Mouse (Mus musculus) stomach, embryonic 15.5 days (tissue): ENCODE data around the gene Hrnr. TPM values are rescaled to one million over a fixed set of nuclear protein-coding genes. Genes with fewer than 3 reads are reported as not detected.

ENCODE experiments used
- ATAC-seq: fragments of 200-750 bp; cut with Nextera tagmentation; 2 replicates; pipeline ENCODE4 v1.8.0; 2017; ENCODE audit warnings: low read depth, moderate number of reproducible peaks, moderate TSS enrichment; ENCODE audit not compliant: insufficient read depth, low FRiP score
- H3K27ac ChIP-seq: fragments of 300-500 bp; sonication (generic); 2 replicates; pipeline ENCODE4 v1.5.1; 2015; ENCODE audit warnings: mild to moderate bottlenecking, inconsistent platforms
- H3K27me3 ChIP-seq: fragments of 300-500 bp; sonication (generic); replicated peaks from 2 replicates; pipeline ENCODE4 v1.6.1; 2015; ENCODE audit warnings: inconsistent platforms
- H3K36me3 ChIP-seq: fragments of 300-500 bp; sonication (generic); 2 replicates; pipeline ENCODE4 v1.6.1; 2015; ENCODE audit warnings: inconsistent platforms
- H3K4me1 ChIP-seq: fragments of 300-500 bp; sonication (generic); 2 replicates; pipeline ENCODE4 v1.6.1; 2015; ENCODE audit warnings: inconsistent platforms
- H3K4me2 ChIP-seq: fragments of 300-500 bp; sonication (generic); 2 replicates; pipeline ENCODE4 v1.6.1; 2015; ENCODE audit warnings: mild to moderate bottlenecking, inconsistent platforms
- H3K4me3 ChIP-seq: fragments of 300-500 bp; sonication (generic); replicated peaks from 2 replicates; pipeline ENCODE4 v1.5.1; 2015; ENCODE audit warnings: inconsistent platforms
- H3K9ac ChIP-seq: fragments of 300-500 bp; sonication (generic); 2 replicates; pipeline ENCODE4 v1.6.1; 2015; ENCODE audit warnings: inconsistent platforms
- H3K9me3 ChIP-seq: fragments of 300-500 bp; sonication (generic); 2 replicates; pipeline ENCODE4 v1.6.1; 2016; ENCODE audit warnings: inconsistent platforms
- WGBS: fragments of 180-500 bp; shearing (Covaris S2); methylation state at CpG from one replicate; pipeline ENCODE4 v1.1.7; 2015; 5-methylcytosine and 5-hydroxymethylcytosine counted together
- polyA plus RNA-seq: library from polyadenylated mRNA; unstranded; fragments of >200 nt; fragmentation: Nextera tagmentation; extraction: Ambion mirVana; gene quantifications from 2 replicates; pipeline ENCODE4 v1.2.1, GENCODE M21; 2015

The Hrnr gene
- polyA plus RNA-seq, 1 experiment from 2014 or later: 0.17 TPM

DNA sequence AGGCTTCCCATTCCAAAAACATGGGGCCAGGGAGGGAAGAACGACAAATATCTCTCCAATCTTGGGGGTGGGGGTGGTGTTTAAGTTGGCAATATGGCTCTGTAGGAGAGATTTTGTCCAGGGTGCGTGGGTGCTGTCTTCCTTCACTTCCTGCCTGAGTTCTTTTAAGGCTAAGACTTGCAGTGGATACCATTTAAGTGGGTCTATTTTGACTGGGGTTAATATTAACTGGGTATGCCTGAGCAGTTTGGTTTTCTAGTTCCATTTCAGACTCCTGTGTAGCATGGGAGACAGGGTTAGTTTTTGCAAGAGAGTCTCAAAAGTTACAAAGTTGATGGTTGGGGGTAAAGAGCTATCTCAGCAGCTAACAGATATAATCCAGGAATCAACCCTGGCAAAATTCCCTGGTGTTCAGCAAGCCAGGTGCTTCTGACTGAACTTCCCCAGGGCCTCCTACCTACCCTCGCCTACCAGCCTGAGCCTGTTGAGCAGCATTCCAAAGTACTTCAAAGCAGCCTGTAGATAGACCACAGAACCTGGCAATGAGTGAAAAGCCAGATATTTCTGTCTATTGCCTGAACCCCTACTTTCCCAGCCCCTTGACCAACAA, 47.5 kb downstream of the Hrnr start:
- 40% methylated on average over 3 of the region's 3 CpGs for WGBS
- H3K27ac ChIP-seq: peak overlapping the region; percentile 78
- no peaks in the 10 kb centered on the region for H3K9me3 ChIP-seq
- no peaks in the 10 kb centered on the region for H3K4me1 ChIP-seq
- H3K36me3 ChIP-seq: no peaks in the 10 kb centered on the region
- H3K9ac ChIP-seq: no peak overlapping the region
- H3K27me3 ChIP-seq: no peaks in the 10 kb centered on the region
- ATAC-seq: peak; percentile 86; the same call in 1 of the 2 replicates
- no peak overlapping the region for H3K4me2 ChIP-seq
- H3K4me3 ChIP-seq: no peak overlapping the region

DNA sequence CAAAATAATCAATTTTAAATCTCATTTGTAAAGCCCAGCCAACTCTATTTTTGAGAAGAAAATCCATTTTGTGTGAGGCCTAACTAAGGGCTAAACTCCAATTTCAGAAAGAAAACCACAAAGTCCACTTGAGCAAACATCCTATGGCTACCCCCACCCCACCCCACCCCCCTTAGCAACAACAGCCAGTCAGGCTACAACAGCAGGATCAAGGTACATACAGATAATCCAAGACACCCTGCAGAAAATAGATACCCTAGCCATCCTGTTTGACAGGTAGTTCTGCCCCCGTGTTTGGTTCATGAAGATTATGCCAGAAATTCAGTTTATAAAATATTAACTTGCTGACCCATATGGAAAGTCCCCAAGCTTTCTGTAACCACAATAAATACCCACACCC, 48.6 kb downstream of the Hrnr start:
- no peaks in the 10 kb centered on the region for H3K4me1 ChIP-seq
- ATAC-seq: no peak
- H3K36me3 ChIP-seq: no peaks in the 10 kb centered on the region
- no peak overlapping the region for H3K4me3 ChIP-seq
- no peaks in the 10 kb centered on the region for H3K9me3 ChIP-seq
- peak overlapping the region; percentile 64; the same call in 1 of the 2 replicates for H3K27ac ChIP-seq
- H3K27me3 ChIP-seq: no peaks in the 10 kb centered on the region
- no peak overlapping the region for H3K4me2 ChIP-seq
- no peak overlapping the region for H3K9ac ChIP-seq
- WGBS: 48% methylated on average over 1 of the region's 1 CpGs

DNA sequence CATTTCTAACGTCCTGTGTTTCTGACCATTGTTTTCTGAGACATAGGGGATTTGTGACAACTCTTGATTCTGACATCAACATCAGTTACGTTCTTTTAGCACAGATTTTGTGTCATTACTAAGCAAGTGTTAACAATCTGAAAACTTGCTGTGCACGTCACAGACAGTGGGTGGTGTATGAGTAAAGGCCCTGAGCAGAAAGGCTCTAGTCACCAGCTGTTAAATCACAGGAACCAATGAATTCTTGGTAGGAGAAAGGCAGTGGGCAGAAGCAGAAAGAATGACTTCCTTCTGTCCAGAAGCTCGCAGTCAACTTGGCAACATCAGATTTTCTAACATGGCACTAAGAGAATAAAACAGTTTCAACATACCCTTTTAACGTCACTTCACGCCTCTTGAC, 53.9 kb downstream of the Hrnr start:
- no peak for ATAC-seq
- no peak overlapping the region for H3K9ac ChIP-seq
- H3K27ac ChIP-seq: no peak overlapping the region
- no peaks in the 10 kb centered on the region for H3K9me3 ChIP-seq
- WGBS: 71% methylated on average over 6 of the region's 6 CpGs
- no peaks in the 10 kb centered on the region for H3K4me1 ChIP-seq
- H3K36me3 ChIP-seq: no peaks in the 10 kb centered on the region
- H3K27me3 ChIP-seq: no peaks in the 10 kb centered on the region
- H3K4me3 ChIP-seq: no peak overlapping the region
- H3K4me2 ChIP-seq: no peak overlapping the region

DNA sequence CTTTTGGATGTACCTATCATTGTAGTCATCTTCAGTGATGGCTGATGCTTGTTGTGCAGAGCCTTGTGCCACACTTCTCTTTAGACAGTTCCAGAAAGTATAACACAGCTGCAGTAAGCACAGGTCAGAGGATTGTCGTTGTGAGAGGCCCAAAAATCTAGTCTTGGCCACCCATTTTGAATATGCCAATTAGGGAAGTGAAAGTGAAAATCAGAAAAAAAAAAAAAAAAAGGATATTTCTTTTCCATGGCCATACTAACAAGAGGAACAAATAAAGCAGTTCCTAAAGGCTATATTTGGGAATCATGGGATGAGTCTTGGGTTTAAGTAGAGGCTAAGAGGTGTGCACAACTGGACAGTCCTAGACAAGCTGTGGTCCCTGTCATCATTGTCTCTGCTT, 55.6 kb downstream of the Hrnr start:
- ATAC-seq: no peak
- WGBS: 69% methylated on average over 1 of the region's 1 CpGs

DNA sequence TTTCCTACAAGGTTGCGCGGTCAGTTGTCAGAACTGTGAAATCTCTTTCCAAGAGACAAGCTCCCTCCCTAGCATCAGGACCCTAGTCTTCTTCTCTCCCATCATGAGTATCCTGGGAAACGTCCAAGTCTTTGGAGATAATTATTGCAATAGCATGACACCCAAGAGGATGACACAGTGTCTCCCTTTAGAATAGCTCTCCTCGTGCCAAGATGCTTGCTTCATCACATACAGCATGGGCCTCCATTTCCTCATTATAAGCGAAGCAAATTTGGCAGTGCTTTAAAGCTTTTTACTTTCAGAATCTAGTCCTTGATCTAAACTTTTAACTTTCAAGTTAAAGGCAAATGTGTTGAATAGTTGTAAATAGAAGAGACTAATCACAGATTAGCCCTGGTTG, 56.1 kb downstream of the Hrnr start:
- Histone ChIP-seq H3K27me3 (no peaks in the 10 kb centered on the region), H3K27ac (no peak overlapping the region), H3K9me3 (no peaks in the 10 kb centered on the region), H3K4me2 (no peak overlapping the region), H3K9ac (no peak overlapping the region), H3K36me3 (no peaks in the 10 kb centered on the region), H3K4me3 (no peak overlapping the region), H3K4me1 (0 out of 2 replicates have a peak, but pooled peaks cover 1% of the 10 kb centered on the region)
- 87% methylated on average over 5 of the region's 5 CpGs for WGBS
- ATAC-seq: no peak

More for the DNA sequence above, 55.6 kb downstream of the Hrnr start:
- Histone ChIP-seq H3K4me3 (no peak overlapping the region), H3K9me3 (no peaks in the 10 kb centered on the region), H3K4me1 (no peaks in the 10 kb centered on the region), H3K27ac (no peak overlapping the region), H3K27me3 (no peaks in the 10 kb centered on the region), H3K36me3 (no peaks in the 10 kb centered on the region), H3K9ac (no peak overlapping the region), H3K4me2 (no peak overlapping the region)

DNA sequence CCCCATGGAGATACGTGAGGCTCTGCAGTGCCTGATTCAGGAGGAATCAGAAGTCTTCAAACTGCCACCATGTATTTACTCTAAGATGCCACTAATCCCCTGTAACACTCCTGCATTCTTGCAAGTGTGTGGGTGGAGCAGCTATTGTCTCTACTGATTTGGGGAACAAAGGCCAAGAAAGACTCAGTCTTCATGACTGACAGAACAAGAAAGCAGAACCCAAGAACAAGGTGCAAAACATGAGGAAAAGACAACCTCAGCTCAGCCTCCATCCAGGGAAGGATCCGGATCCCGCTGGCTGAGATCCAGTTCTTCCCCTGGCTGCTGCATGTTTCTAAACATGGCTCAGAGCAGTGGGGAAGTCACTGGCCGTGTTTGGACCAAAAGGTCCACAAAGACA, 58.6 kb downstream of the Hrnr start:
- Histone ChIP-seq H3K4me3 (no peak overlapping the region), H3K9ac (no peak overlapping the region), H3K4me2 (no peak overlapping the region), H3K27me3 (no peaks in the 10 kb centered on the region), H3K4me1 (0 out of 2 replicates have a peak, but pooled peaks cover 3% of the 10 kb centered on the region), H3K9me3 (no peaks in the 10 kb centered on the region), H3K36me3 (no peaks in the 10 kb centered on the region), H3K27ac (no peak overlapping the region)
- ATAC-seq: no peak
- 65% methylated on average over 4 of the region's 4 CpGs for WGBS

Other genes with a start within 250 kb of the Hrnr start
- gene Crnn, start 175.0 kb upstream of the Hrnr start, polyA plus RNA-seq: 0.68 TPM in 1 of 2 replicates, not detected in the other
- gene Flg2, start 122.5 kb upstream of the Hrnr start, polyA plus RNA-seq: not detected in 2 replicates
- gene Flg, start 46.2 kb upstream of the Hrnr start, polyA plus RNA-seq: 0.51 TPM in 1 of 2 replicates, not detected in the other
- gene Rptn, start 74.0 kb downstream of the Hrnr start, polyA plus RNA-seq: 1.2 and 6.0 TPM in 2 replicates
- gene Tchh, start 122.6 kb downstream of the Hrnr start, polyA plus RNA-seq: 1.5 and 1.6 TPM in 2 replicates
- gene Tchhl1, start 149.0 kb downstream of the Hrnr start, polyA plus RNA-seq: not detected in 2 replicates
- gene S100a11, start 200.7 kb downstream of the Hrnr start, polyA plus RNA-seq: 1,455 and 1,609 TPM in 2 replicates
- gene S100a10, start 235.3 kb downstream of the Hrnr start, polyA plus RNA-seq: 444 and 470 TPM in 2 replicates